Mouse (Mus musculus) intestine, embryonic 15.5 days (tissue): ENCODE data around the gene Frmd4a. TPM values are rescaled to one million over a fixed set of nuclear protein-coding genes. Genes with fewer than 3 reads are reported as not detected.

Experiments
- ATAC-seq: fragments of 200-750 bp; cut with Nextera tagmentation; 2 replicates; pipeline ENCODE4 v1.8.0; 2017; ENCODE audit warnings: moderate TSS enrichment, moderate library complexity
- H3K27ac ChIP-seq: fragments of 300-500 bp; sonication (generic); 2 replicates; pipeline ENCODE4 v1.5.1; 2015; ENCODE audit warnings: mild to moderate bottlenecking, inconsistent platforms
- H3K27me3 ChIP-seq: fragments of 300-500 bp; sonication (generic); replicated peaks from 2 replicates; pipeline ENCODE4 v1.6.1; 2015; ENCODE audit warnings: inconsistent platforms
- H3K36me3 ChIP-seq: fragments of 300-500 bp; sonication (generic); 2 replicates; pipeline ENCODE4 v1.6.1; 2015; ENCODE audit warnings: inconsistent platforms
- H3K4me1 ChIP-seq: fragments of 300-500 bp; sonication (generic); replicated peaks from 2 replicates; pipeline ENCODE4 v1.6.1; 2015; ENCODE audit warnings: inconsistent platforms
- H3K4me2 ChIP-seq: fragments of 300-500 bp; sonication (generic); replicated peaks from 2 replicates; pipeline ENCODE4 v1.6.1; 2015; ENCODE audit warnings: mild to moderate bottlenecking, inconsistent platforms
- H3K4me3 ChIP-seq: fragments of 300-500 bp; sonication (generic); replicated peaks from 2 replicates; pipeline ENCODE4 v1.5.1; 2015; ENCODE audit warnings: inconsistent platforms
- H3K9ac ChIP-seq: fragments of 300-500 bp; sonication (generic); 2 replicates; pipeline ENCODE4 v1.6.1; 2015; ENCODE audit warnings: inconsistent platforms
- H3K9me3 ChIP-seq: fragments of 300-500 bp; sonication (generic); 2 replicates; pipeline ENCODE4 v1.6.1; 2016; ENCODE audit warnings: inconsistent platforms
- WGBS: fragments of 180-500 bp; shearing (Covaris S2); methylation state at CpG from one replicate; pipeline ENCODE4 v1.1.7; 2015; 5-methylcytosine and 5-hydroxymethylcytosine counted together
- polyA plus RNA-seq: library from polyadenylated mRNA; unstranded; fragments of >200 nt; fragmentation: Nextera tagmentation; extraction: Ambion mirVana; gene quantifications from 2 replicates; pipeline ENCODE4 v1.2.1, GENCODE M21; 2015

Gene Frmd4a
- polyA plus RNA-seq, 1 experiment from 2014 or later = 21.0 TPM

DNA sequence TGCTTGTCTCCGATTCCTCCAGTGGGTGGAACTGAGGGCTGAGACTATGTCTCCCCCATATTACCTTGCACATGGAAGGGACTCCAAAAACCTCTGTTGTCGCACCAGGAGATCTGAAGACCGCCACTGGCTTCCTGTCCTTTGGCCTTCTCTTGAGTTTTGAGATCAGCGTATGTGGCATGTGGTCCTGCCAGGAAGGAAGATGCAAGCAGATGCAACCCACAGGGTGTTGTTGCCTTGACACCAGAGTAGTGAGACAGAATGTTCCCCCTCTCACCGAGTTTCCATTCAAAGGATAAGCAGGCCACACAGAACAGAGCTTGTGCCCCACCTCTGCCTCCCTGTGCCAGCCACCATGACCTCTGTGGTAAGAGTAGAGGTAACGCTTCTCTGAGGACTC lies 563.1 kb downstream of the Frmd4a start:
- H3K4me1 ChIP-seq = 0 out of 2 replicates have a peak, but pooled peaks cover 13% of the 10 kb centered on the region
- no peaks in the 10 kb centered on the region for H3K36me3 ChIP-seq
- ATAC-seq = no peak

DNA sequence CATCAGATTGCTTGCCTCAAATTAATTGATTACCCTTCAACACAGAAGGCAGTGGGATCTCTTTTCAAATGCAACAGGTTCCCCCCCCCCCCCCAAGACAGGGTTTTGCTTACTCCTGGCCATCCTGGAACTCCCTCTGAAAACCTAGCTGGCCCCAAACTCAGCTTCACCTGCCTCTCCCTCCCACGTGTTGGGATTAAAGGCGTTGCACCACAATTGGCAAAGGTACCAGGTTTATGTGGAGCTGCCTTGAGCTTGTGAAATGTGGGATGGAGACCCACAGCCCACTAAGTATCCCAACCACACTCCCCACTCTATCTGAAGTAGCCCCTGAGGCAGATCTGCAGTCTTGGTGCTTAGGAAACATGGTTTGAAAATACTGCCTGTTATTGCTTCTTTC lies 565.4 kb downstream of the Frmd4a start:
- H3K4me3 ChIP-seq = no peak overlapping the region
- H3K27ac ChIP-seq = no peak overlapping the region
- 77% methylated on average over 2 of the region's 2 CpGs for WGBS
- H3K4me2 ChIP-seq = no peak overlapping the region
- no peak for ATAC-seq
- H3K4me1 ChIP-seq = peaks cover 20% of the 10 kb centered on the region
- H3K36me3 ChIP-seq = no peaks in the 10 kb centered on the region
- no peak overlapping the region for H3K9ac ChIP-seq
- H3K9me3 ChIP-seq = no peaks in the 10 kb centered on the region
- no peaks in the 10 kb centered on the region for H3K27me3 ChIP-seq

More for the DNA sequence above, 563.1 kb downstream of the Frmd4a start:
- no peaks in the 10 kb centered on the region for H3K9me3 ChIP-seq
- H3K27ac ChIP-seq = no peak overlapping the region
- 83% methylated on average over 6 of the region's 6 CpGs for WGBS
- no peak overlapping the region for H3K4me2 ChIP-seq
- no peak overlapping the region for H3K9ac ChIP-seq
- H3K4me3 ChIP-seq = no peak overlapping the region
- no peaks in the 10 kb centered on the region for H3K27me3 ChIP-seq

DNA sequence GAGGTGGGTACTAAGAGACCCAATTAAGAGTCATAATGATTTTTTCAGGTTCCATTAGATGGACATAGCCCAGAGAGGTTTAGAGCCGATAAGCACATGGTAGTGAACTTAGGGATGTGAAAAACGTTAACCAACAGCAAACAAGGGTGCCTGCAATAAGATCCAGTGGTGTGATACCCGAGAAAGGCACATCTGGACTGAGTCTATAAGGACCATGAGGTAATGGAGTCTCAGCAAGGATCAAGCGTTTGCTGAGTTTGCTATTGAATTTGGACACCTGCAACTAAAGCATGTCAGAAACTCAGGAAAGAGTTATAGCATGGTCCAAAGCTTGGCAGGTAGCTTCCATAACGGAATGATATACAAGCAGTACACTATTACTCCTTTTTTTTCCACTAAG lies 566.7 kb downstream of the Frmd4a start:
- Histone ChIP-seq H3K9me3 (no peaks in the 10 kb centered on the region), H3K27me3 (no peaks in the 10 kb centered on the region), H3K9ac (no peak overlapping the region), H3K4me2 (no peak overlapping the region), H3K36me3 (no peaks in the 10 kb centered on the region), H3K27ac (no peak overlapping the region), H3K4me1 (peaks cover 24% of the 10 kb centered on the region), H3K4me3 (no peak overlapping the region)
- 77% methylated on average over 5 of the region's 5 CpGs for WGBS
- no peak for ATAC-seq

DNA sequence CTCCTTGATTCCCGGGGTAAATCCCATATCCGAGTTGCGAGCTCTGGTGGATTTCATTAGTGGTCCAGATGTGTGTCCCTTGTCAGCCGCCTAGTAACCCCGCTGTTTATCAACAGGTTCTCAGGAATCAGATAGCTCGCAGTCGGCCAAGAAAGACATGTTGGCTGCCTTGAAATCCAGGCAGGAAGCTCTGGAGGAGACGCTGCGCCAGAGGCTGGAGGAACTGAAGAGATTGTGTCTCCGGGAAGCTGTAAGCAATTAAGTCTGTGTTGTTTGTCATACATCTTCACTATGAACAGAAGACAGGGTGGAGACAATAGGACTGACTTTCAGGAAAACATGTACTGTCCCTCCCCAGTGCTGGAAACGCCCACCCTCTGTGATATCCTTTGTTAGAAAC lies 568.7 kb downstream of the Frmd4a start:
- no peak overlapping the region for H3K9ac ChIP-seq
- no peaks in the 10 kb centered on the region for H3K9me3 ChIP-seq
- H3K36me3 ChIP-seq = 0 out of 2 replicates have a peak, but pooled peaks cover 3% of the 10 kb centered on the region
- no peak for ATAC-seq
- H3K4me3 ChIP-seq = no peak overlapping the region
- H3K4me2 ChIP-seq = no peak overlapping the region
- H3K27ac ChIP-seq = no peak overlapping the region
- no peaks in the 10 kb centered on the region for H3K27me3 ChIP-seq
- 42% methylated on average over 11 of the region's 11 CpGs for WGBS
- H3K4me1 ChIP-seq = peaks cover 17% of the 10 kb centered on the region

- Histone ChIP-seq H3K36me3 (peaks cover 8% of the 10 kb centered on the region), H3K4me3 (no peak overlapping the region), H3K9ac (no peak overlapping the region), H3K4me2 (no peak overlapping the region), H3K9me3 (no peaks in the 10 kb centered on the region), H3K27ac (peak overlapping the region; percentile 65), H3K4me1 (peaks cover 17% of the 10 kb centered on the region), H3K27me3 (no peaks in the 10 kb centered on the region)
- ATAC-seq = peak; percentile 77
- 40% methylated on average over 13 of the region's 13 CpGs for WGBS
These were observed 570.3 kb downstream of the Frmd4a start for GRCm38 (mm10) chr2:4587685-4588409.

DNA sequence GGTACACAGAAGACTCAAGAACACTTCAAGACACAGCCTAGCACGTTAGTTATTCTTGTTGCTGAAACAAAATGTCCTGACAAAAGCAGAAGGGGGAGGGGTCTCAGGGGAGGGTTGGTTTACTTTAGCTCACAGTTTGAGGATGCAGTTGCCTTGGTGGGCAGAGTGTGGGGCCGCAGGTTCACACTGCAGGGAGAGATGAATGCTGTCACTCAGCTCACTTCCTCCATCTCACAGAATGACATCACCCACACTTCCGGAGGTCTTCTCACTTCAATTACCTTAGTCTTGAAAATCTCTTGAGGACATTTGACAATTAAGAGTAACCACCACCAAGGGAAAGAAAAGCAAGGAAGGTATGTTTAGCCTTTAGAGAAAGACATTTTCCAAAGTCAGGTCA lies 574.1 kb downstream of the Frmd4a start:
- Histone ChIP-seq H3K4me1 (peaks cover 20% of the 10 kb centered on the region), H3K27ac (no peak overlapping the region), H3K9ac (no peak overlapping the region), H3K9me3 (no peaks in the 10 kb centered on the region), H3K36me3 (peaks cover 17% of the 10 kb centered on the region), H3K27me3 (no peaks in the 10 kb centered on the region), H3K4me2 (no peak overlapping the region), H3K4me3 (no peak overlapping the region)
- ATAC-seq = no peak
- WGBS = 78% methylated on average over 3 of the region's 3 CpGs

GRCm38 (mm10) chr2:4592666-4593065 lies 575.1 kb downstream of the Frmd4a start:
- Histone ChIP-seq H3K27ac (no peak overlapping the region), H3K4me2 (no peak overlapping the region), H3K4me3 (no peak overlapping the region), H3K27me3 (no peaks in the 10 kb centered on the region), H3K9me3 (no peaks in the 10 kb centered on the region), H3K9ac (no peak overlapping the region), H3K36me3 (peaks cover 25% of the 10 kb centered on the region), H3K4me1 (peaks cover 18% of the 10 kb centered on the region)
- 86% methylated on average over 7 of the region's 7 CpGs for WGBS
- no peak for ATAC-seq

DNA sequence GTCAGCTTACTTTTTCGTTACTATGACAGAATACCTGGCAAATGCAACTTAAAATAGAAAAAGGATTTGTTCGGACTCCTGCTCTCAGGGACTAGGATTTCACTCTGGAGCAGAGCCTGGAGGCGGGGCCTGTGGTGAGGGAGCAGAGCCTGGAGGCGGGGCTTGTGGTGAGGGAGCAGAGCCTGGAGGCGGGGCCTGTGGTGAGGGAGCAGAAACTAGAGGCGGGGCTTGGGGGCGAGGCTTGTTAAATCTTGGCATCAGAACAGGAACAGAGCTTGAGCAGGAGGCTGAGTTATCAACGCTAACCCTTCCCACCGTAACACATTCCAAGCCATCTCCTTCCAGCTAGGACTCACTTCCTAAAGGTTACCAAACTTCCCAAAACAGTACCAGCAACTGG lies 575.9 kb downstream of the Frmd4a start:
- no peaks in the 10 kb centered on the region for H3K27me3 ChIP-seq
- no peak overlapping the region for H3K4me3 ChIP-seq
- H3K4me2 ChIP-seq = no peak overlapping the region
- no peak overlapping the region for H3K27ac ChIP-seq
- peaks cover 10% of the 10 kb centered on the region; the same call in 1 of the 2 replicates for H3K4me1 ChIP-seq
- no peaks in the 10 kb centered on the region for H3K9me3 ChIP-seq
- peak; percentile 90 for ATAC-seq
- no peak overlapping the region for H3K9ac ChIP-seq
- H3K36me3 ChIP-seq = peaks cover 25% of the 10 kb centered on the region
- 17% methylated on average over 9 of the region's 9 CpGs for WGBS

DNA sequence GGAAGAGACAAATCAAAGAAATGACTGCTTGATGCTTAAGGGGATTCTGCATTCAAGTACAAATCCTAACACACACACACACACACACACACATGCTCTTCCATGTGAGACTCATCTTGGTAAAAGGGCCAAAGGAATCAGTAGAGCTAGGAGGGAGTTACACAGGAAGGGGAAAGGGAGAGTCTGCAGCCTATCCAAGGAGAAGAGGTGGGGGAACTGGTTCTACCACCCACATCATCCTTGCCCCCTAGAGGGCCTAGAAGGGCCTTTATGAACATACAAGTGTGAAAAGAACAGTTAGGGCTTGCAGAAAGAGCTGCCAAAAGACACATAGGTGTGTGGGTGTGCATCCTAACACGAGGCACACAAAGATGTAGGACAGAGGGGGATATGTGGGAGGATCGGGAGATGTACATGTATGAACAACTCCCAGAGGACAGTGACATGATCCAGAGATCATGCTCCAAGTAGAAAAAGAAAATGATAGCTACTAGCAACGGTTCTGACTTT lies 576.4 kb downstream of the Frmd4a start:
- Histone ChIP-seq H3K4me1 (peaks cover 10% of the 10 kb centered on the region; the same call in 1 of the 2 replicates), H3K36me3 (peaks cover 25% of the 10 kb centered on the region), H3K4me3 (no peak overlapping the region), H3K4me2 (no peak overlapping the region), H3K27ac (no peak overlapping the region), H3K9ac (no peak overlapping the region), H3K9me3 (no peaks in the 10 kb centered on the region), H3K27me3 (no peaks in the 10 kb centered on the region)
- 79% methylated on average over 3 of the region's 3 CpGs for WGBS
- ATAC-seq = peak; percentile 33; the same call in 1 of the 2 replicates

- WGBS = 90% methylated on average over 7 of the region's 7 CpGs
- Histone ChIP-seq H3K4me2 (no peak overlapping the region), H3K4me1 (peaks cover 6% of the 10 kb centered on the region), H3K27me3 (no peaks in the 10 kb centered on the region), H3K4me3 (no peak overlapping the region), H3K9ac (no peak overlapping the region), H3K9me3 (no peaks in the 10 kb centered on the region), H3K36me3 (peaks cover 21% of the 10 kb centered on the region), H3K27ac (no peak overlapping the region)
- ATAC-seq = no peak
These were observed 579.5 kb downstream of the Frmd4a start for GRCm38 (mm10) chr2:4596992-4597391.

GRCm38 (mm10) chr2:4601034-4601890 lies 583.7 kb downstream of the Frmd4a start:
- Histone ChIP-seq H3K36me3 (peaks cover 25% of the 10 kb centered on the region), H3K4me3 (no peak overlapping the region), H3K9me3 (no peaks in the 10 kb centered on the region), H3K4me2 (no peak overlapping the region), H3K9ac (no peak overlapping the region), H3K27ac (no peak overlapping the region), H3K4me1 (no peaks in the 10 kb centered on the region; the same call in 1 of the 2 replicates), H3K27me3 (no peaks in the 10 kb centered on the region)
- 55% methylated on average over 15 of the region's 15 CpGs for WGBS
- ATAC-seq = no peak; the same call in 1 of the 2 replicates

DNA sequence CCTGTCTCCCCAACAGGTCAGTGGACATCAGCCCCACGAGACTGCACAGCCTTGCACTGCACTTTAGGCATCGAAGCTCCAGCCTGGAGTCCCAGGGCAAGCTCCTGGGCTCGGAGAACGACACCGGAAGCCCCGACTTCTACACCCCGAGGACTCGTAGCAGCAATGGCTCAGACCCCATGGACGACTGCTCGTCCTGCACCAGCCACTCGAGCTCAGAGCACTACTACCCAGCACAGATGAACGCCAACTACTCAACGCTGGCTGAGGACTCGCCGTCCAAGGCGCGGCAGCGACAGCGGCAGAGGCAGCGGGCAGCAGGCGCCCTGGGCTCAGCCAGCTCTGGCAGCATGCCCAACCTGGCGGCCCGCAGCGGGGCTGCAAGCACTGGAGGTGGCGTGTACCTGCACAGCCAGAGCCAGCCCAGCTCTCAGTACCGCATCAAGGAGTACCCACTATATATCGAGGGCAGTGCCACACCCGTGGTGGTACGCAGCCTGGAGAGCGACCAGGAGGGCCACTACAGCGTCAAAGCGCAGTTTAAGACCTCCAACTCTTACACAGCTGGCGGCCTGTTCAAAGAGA lies 585.9 kb downstream of the Frmd4a start:
- peaks cover 21% of the 10 kb centered on the region for H3K36me3 ChIP-seq
- 81% methylated on average over 33 of the region's 33 CpGs for WGBS

More for the DNA sequence above, 585.9 kb downstream of the Frmd4a start:
- Histone ChIP-seq H3K4me3 (no peak overlapping the region), H3K9ac (no peak overlapping the region), H3K27me3 (no peaks in the 10 kb centered on the region), H3K4me1 (no peaks in the 10 kb centered on the region; the same call in 1 of the 2 replicates), H3K4me2 (no peak overlapping the region), H3K27ac (no peak overlapping the region), H3K9me3 (no peaks in the 10 kb centered on the region)
- no peak for ATAC-seq
